In the genomic region with DNA sequence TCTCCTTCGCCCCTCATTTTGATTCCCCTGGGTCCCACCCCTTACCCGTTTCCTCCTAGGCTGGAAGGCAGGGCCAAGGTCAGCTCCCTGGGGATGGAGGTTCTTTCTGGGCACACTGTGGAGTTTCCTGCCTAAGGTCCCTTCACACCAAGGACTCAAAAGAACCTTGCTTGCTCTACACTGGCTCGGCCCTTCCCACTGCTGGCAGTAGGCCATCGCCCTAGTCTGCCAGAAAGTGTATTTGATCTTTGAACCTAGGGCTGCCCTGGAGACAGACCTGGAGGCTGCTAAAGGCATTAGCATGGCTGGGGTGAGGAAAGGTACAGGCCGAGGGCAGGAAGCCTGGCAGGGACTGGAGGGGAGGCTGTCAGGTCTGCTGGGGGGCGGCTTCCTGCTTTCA, we compare ENCODE assay signal across 12 mouse cellular contexts.
DNase-seq lines count a peak whose midpoint lies in the region; ATAC-seq and TF ChIP-seq lines count a peak whose summit lies in the region.
"Had no signal": no experiment of that assay in that cellular context is flagged by ENCODE, and none has a peak within 500 bp of the region (broad histone marks: within the 10 kb centered on the region; RNA-seq: fewer than 3 reads in every experiment).

No protein-coding gene starts in this region.

- H3K4me2 ChIP-seq in forebrain, embryonic 13.5 days: no peak overlapping the region
- no peak overlapping the region for H3K4me2 ChIP-seq in forebrain, postnatal 0 days (ENCODE audit: low read depth)
- H3K4me2 ChIP-seq: hindbrain, embryonic 13.5 days; lung, embryonic 14.5 days had no signal

- H3K4me3 ChIP-seq in forebrain, embryonic 10.5 days: no peak overlapping the region
- H3K4me3 ChIP-seq in forebrain, embryonic 13.5 days: no peak overlapping the region
- H3K4me3 ChIP-seq in lung, adult 2 months (replicated peaks; ENCODE audit: extremely low read depth, low read depth, low read length): no peak overlapping the region
- H3K4me3 ChIP-seq in forebrain, postnatal 0 days (ENCODE audit: low read depth, low read length): no peak overlapping the region
- H3K4me3 ChIP-seq: hindbrain, embryonic 13.5 days had no signal

- ATAC-seq in forebrain, embryonic 13.5 days: no peak
- no peak for ATAC-seq in megakaryocyte-erythroid progenitor cell, adult 5-6 weeks (replicated peaks; ENCODE audit: low FRiP score, low TSS enrichment, poor library complexity, severe bottlenecking)
- no peak for ATAC-seq in forebrain, postnatal 0 days

- no peak for DNase-seq in forebrain, embryonic 10.5 days (ENCODE audit: extremely low spot score, low spot score)
- DNase-seq in lung, adult 18-20 months: peak; percentile 31 to 45
- no peak for DNase-seq in lung, adult 2 months
- DNase-seq in adrenal gland, postnatal 36 days: peak; percentile 78 to 83
- peak; percentile 88 to 94 for DNase-seq in kidney, postnatal 25 days
- no peak for DNase-seq in forebrain, postnatal 0 days
- DNase-seq: cerebellum, adult 18-20 months; lung, embryonic 14.5 days; thymus, postnatal 25 days had no signal

- H3K9me3 ChIP-seq in forebrain, embryonic 10.5 days: no peaks in the 10 kb centered on the region
- H3K9me3 ChIP-seq in forebrain, embryonic 13.5 days (replicated peaks): no peaks in the 10 kb centered on the region; the same call in 1 of the 2 replicates
- H3K9me3 ChIP-seq in forebrain, postnatal 0 days (ENCODE audit: low read length): no peaks in the 10 kb centered on the region

- 0 out of 2 replicates have a peak overlapping the region, but pooled peaks have one; percentile 30 for H3K27ac ChIP-seq in forebrain, embryonic 10.5 days
- no peak overlapping the region for H3K27ac ChIP-seq in forebrain, embryonic 13.5 days
- no peak overlapping the region for H3K27ac ChIP-seq in forebrain, postnatal 0 days (ENCODE audit: low read depth, low read length)
- H3K27ac ChIP-seq: hindbrain, embryonic 13.5 days had no signal

- no peaks in the 10 kb centered on the region for H3K36me3 ChIP-seq in forebrain, embryonic 10.5 days (replicated peaks)
- no peaks in the 10 kb centered on the region for H3K36me3 ChIP-seq in forebrain, embryonic 13.5 days (ENCODE audit: poor library complexity, severe bottlenecking)
- no peaks in the 10 kb centered on the region for H3K36me3 ChIP-seq in forebrain, postnatal 0 days (ENCODE audit: insufficient read depth)
- H3K36me3 ChIP-seq: hindbrain, embryonic 13.5 days had no signal

- peaks cover 12% of the 10 kb centered on the region; the same call in 1 of the 2 replicates for H3K27me3 ChIP-seq in forebrain, embryonic 10.5 days (ENCODE audit: poor library complexity, severe bottlenecking)
- no peaks in the 10 kb centered on the region for H3K27me3 ChIP-seq in forebrain, embryonic 13.5 days
- no peaks in the 10 kb centered on the region for H3K27me3 ChIP-seq in forebrain, postnatal 0 days (ENCODE audit: insufficient read depth, low read length)
- H3K27me3 ChIP-seq: hindbrain, embryonic 13.5 days had no signal

- TF ChIP-seq POLR2A in lung, adult 2 months (IDR thresholded peaks at IDR 0.05; ENCODE audit: borderline replicate concordance, extremely low read depth, low read depth, low read length): no peak

- peaks cover 41% of the 10 kb centered on the region for H3K4me1 ChIP-seq in forebrain, embryonic 10.5 days
- peaks cover 30% of the 10 kb centered on the region for H3K4me1 ChIP-seq in forebrain, embryonic 13.5 days
- H3K4me1 ChIP-seq in lung, adult 2 months (ENCODE audit: control insufficient read depth, insufficient read depth, low read length): no peaks in the 10 kb centered on the region
- no peaks in the 10 kb centered on the region for H3K4me1 ChIP-seq in forebrain, postnatal 0 days (ENCODE audit: insufficient read depth)

- no peak for TF ChIP-seq CTCF in lung, adult 2 months (IDR thresholded peaks at IDR 0.05; ENCODE audit: insufficient read depth, low read length)
- TF ChIP-seq CTCF in forebrain, postnatal 0 days (IDR thresholded peaks at IDR 0.05; ENCODE audit: low read depth): no peak

- WGBS in forebrain, embryonic 10.5 days: 80% methylated on average over 6 of the region's 6 CpGs
- WGBS in forebrain, embryonic 13.5 days: 81% methylated on average over 6 of the region's 6 CpGs
- WGBS in lung, adult 2 months: 64% methylated on average over 6 of the region's 6 CpGs
- WGBS in forebrain, postnatal 0 days: 74% methylated on average over 6 of the region's 6 CpGs

- no peak overlapping the region for H3K9ac ChIP-seq in forebrain, embryonic 13.5 days
- no peak overlapping the region for H3K9ac ChIP-seq in forebrain, postnatal 0 days
- H3K9ac ChIP-seq: hindbrain, embryonic 13.5 days; lung, embryonic 14.5 days had no signal

Comparison
In these comparisons a context has a peak if more than half of its experiments do, and no peak if none do; other contexts are left out.
1. DNase-seq: peak in lung, adult 18-20 months (2 of 2), adrenal gland, postnatal 36 days (2 of 2) and kidney, postnatal 25 days (2 of 2); none in forebrain, embryonic 10.5 days (single experiment), lung, adult 2 months (single experiment) and forebrain, postnatal 0 days (single experiment).